Mouse (Mus musculus) left cerebral cortex, adult 18-20 months (tissue): Measurements from ENCODE around the gene Olfr1047. TPM values are rescaled to one million over a fixed set of nuclear protein-coding genes. Genes with fewer than 3 reads are reported as not detected.
"Not testable (repeated sequence)": the region's sequence is repeated elsewhere in the genome, so short reads cannot be mapped to it uniquely, and the experiment has no call there.

Experiments
- DNase-seq, 2 experiments: peaks; one replicate each; pipeline ENCODE4 v3.0.0; 2021 to 2022; ENCODE audit warnings: low spot score in 2 of 2, mixed read lengths in 1 of 2
- long read RNA-seq, 2 experiments: library from polyadenylated mRNA; stranded (forward); transcript quantifications; one replicate each; pipeline ENCODE4 v2.0.0; 2021
- total RNA-seq, 2 experiments: library from RNA; stranded (reverse); gene quantifications; 2 replicates each; pipeline ENCODE4 v1.2.3; 2021

The Olfr1047 gene
- total RNA-seq: not detected
- long read RNA-seq, experiment 1: 0 reads
- long read RNA-seq, experiment 2: 0 reads

- no peak for DNase-seq
Measured at GRCm38 (mm10) chr2:86231301-86231700, at the start of gene Olfr1047. Gene Olfr1047 (minus strand): TSS chr2:86231401.

GRCm38 (mm10) chr2:86278988-86279387, 47.8 kb upstream of the Olfr1047 start, which contains the start of gene Olfr1051:
Gene Olfr1051 (minus strand): TSS chr2:86279088.
- DNase-seq: not testable (repeated sequence)

- not testable (repeated sequence) for DNase-seq
Measured at GRCm38 (mm10) chr2:86258228-86258627, 27.0 kb upstream of the Olfr1047 start, which contains the start of gene Olfr1049. Gene Olfr1049 (minus strand): TSS chr2:86258328.

- DNase-seq: no peak
Measured at GRCm38 (mm10) chr2:86240189-86240588, 9.0 kb upstream of the Olfr1047 start, which contains the start of gene Olfr1048. Gene Olfr1048 (minus strand): TSS chr2:86240289.

- no peak for DNase-seq
Measured at GRCm38 (mm10) chr2:86219214-86219613, 12.0 kb downstream of the Olfr1047 start, which contains the start of gene Olfr1046. Gene Olfr1046 (minus strand): TSS chr2:86219314.

- DNase-seq: no peak
Measured at GRCm38 (mm10) chr2:86202909-86203308, 28.3 kb downstream of the Olfr1047 start, which contains the start of gene Olfr1045. Gene Olfr1045 (minus strand): TSS chr2:86203009.

- DNase-seq: no peak
Measured at GRCm38 (mm10) chr2:86195863-86196262, 35.3 kb downstream of the Olfr1047 start.

GRCm38 (mm10) chr2:86185583-86185982, 45.6 kb downstream of the Olfr1047 start, which contains the start of gene Olfr52:
Gene Olfr52 (minus strand): TSS chr2:86185683.
- no peak for DNase-seq

- DNase-seq: no peak
Measured at GRCm38 (mm10) chr2:86179950-86180349, 51.3 kb downstream of the Olfr1047 start.

GRCm38 (mm10) chr2:86177720-86178119, 53.5 kb downstream of the Olfr1047 start, which contains the start of gene Olfr1044:
Gene Olfr1044 (minus strand): TSS chr2:86177820.
- no peak for DNase-seq

Other genes starting within 250 kb of the Olfr1047 start
- not detected for gene Olfr1031, start 241.1 kb downstream of the Olfr1047 start, total RNA-seq
- not detected for gene Olfr1032, start 225.9 kb downstream of the Olfr1047 start, total RNA-seq
- gene Olfr1033, start 210.8 kb downstream of the Olfr1047 start, total RNA-seq: not detected
- gene Olfr1034, start 185.5 kb downstream of the Olfr1047 start, total RNA-seq: not detected
- not detected for gene Olfr1036, start 157.4 kb downstream of the Olfr1047 start, total RNA-seq
- not detected for gene Olfr1037, start 144.0 kb downstream of the Olfr1047 start, total RNA-seq
- not detected for gene Olfr1039, start 95.5 kb downstream of the Olfr1047 start, total RNA-seq
- gene Olfr1040, start 84.7 kb downstream of the Olfr1047 start, total RNA-seq: not detected
- gene Olfr1042, start 69.6 kb downstream of the Olfr1047 start, total RNA-seq: not detected
- not detected for gene Olfr1043, start 63.9 kb downstream of the Olfr1047 start, total RNA-seq
- not detected for gene Olfr1044, start 53.6 kb downstream of the Olfr1047 start, total RNA-seq
- not detected for gene Olfr52, start 45.7 kb downstream of the Olfr1047 start, total RNA-seq
- not detected for gene Olfr1045, start 28.4 kb downstream of the Olfr1047 start, total RNA-seq
- gene Olfr1046, start 12.1 kb downstream of the Olfr1047 start, total RNA-seq: not detected
- not detected for gene Olfr1048, start 8.9 kb upstream of the Olfr1047 start, total RNA-seq
- not detected for gene Olfr1049, start 26.9 kb upstream of the Olfr1047 start, total RNA-seq
- not detected for gene Olfr1051, start 47.7 kb upstream of the Olfr1047 start, total RNA-seq
- not detected for gene Olfr1052, start 61.1 kb upstream of the Olfr1047 start, total RNA-seq
- not detected for gene Olfr1053, start 83.9 kb upstream of the Olfr1047 start, total RNA-seq
- not detected for gene Olfr1054, start 104.0 kb upstream of the Olfr1047 start, total RNA-seq
- not detected for gene Olfr1055, start 118.9 kb upstream of the Olfr1047 start, total RNA-seq
- gene Olfr1056, start 131.1 kb upstream of the Olfr1047 start, total RNA-seq: not detected
- not detected for gene Olfr1057, start 147.0 kb upstream of the Olfr1047 start, total RNA-seq
- not detected for gene Olfr1058, start 157.2 kb upstream of the Olfr1047 start, total RNA-seq
- gene Olfr1061, start 182.6 kb upstream of the Olfr1047 start, total RNA-seq: not detected
- not detected for gene Olfr1062, start 195.3 kb upstream of the Olfr1047 start, total RNA-seq
- not detected for gene Olfr1065, start 219.2 kb upstream of the Olfr1047 start, total RNA-seq
- gene Olfr1066, start 224.9 kb upstream of the Olfr1047 start, total RNA-seq: not detected